Mouse (Mus musculus) intestine, postnatal 0 days (tissue): Measurements from ENCODE around the gene Mdh2. TPM values are rescaled to one million over a fixed set of nuclear protein-coding genes. Genes with fewer than 3 reads are reported as not detected.

Source experiments
- ATAC-seq: fragments of 200-750 bp; cut with Nextera tagmentation; 2 replicates; pipeline ENCODE4 v1.8.0; 2017; ENCODE audit warnings: mild to moderate bottlenecking, moderate TSS enrichment, moderate library complexity
- H3K27ac ChIP-seq: fragments of 300-500 bp; sonication (generic); 2 replicates; pipeline ENCODE4 v1.5.1; 2014; ENCODE audit warnings: mild to moderate bottlenecking, low read depth, low read length, moderate library complexity
- H3K27me3 ChIP-seq: fragments of 300-500 bp; sonication (generic); replicated peaks from 2 replicates; pipeline ENCODE4 v1.6.1; 2014; ENCODE audit warnings: low read length, mixed read lengths; ENCODE audit not compliant: control insufficient read depth, insufficient read depth
- H3K36me3 ChIP-seq: fragments of 300-500 bp; sonication (generic); 2 replicates; pipeline ENCODE4 v1.6.1; 2014; ENCODE audit warnings: mild to moderate bottlenecking, moderate library complexity; ENCODE audit not compliant: control insufficient read depth, insufficient read depth
- H3K4me1 ChIP-seq: fragments of 300-500 bp; sonication (generic); replicated peaks from 2 replicates; pipeline ENCODE4 v1.6.1; 2014; ENCODE audit warnings: antibody characterized with exemption, low read length, mixed read lengths; ENCODE audit not compliant: control insufficient read depth, insufficient read depth
- H3K4me2 ChIP-seq: fragments of 300-500 bp; sonication (generic); replicated peaks from 2 replicates; pipeline ENCODE4 v1.6.1; 2014; ENCODE audit warnings: low read depth, mild to moderate bottlenecking, moderate library complexity
- H3K4me3 ChIP-seq: fragments of 300-500 bp; sonication (generic); 2 replicates; pipeline ENCODE4 v1.5.1; 2014; ENCODE audit warnings: low read depth, low read length
- H3K9ac ChIP-seq: fragments of 300-500 bp; sonication (generic); 2 replicates; pipeline ENCODE4 v1.6.1; 2014; ENCODE audit warnings: mild to moderate bottlenecking, low read depth, low read length
- H3K9me3 ChIP-seq: fragments of 300-500 bp; sonication (generic); 2 replicates; pipeline ENCODE4 v1.6.1; 2016; ENCODE audit warnings: mixed run types; ENCODE audit not compliant: control insufficient read depth
- CTCF ChIP-seq: sonication (generic); IDR thresholded peaks from 2 replicates; pipeline ENCODE4 v1.5.1; 2016; ENCODE audit warnings: low read depth, mild to moderate bottlenecking, control low read depth, antibody characterized with exemption, moderate library complexity
- WGBS: fragments of 180-500 bp; shearing (Covaris S2); extraction: QIAGEN DNeasy Blood & Tissue Kit; methylation state at CpG from one replicate; pipeline ENCODE4 v1.1.7; 2014; 5-methylcytosine and 5-hydroxymethylcytosine counted together
- microRNA-seq: library from miRNA; unstranded; fragments of <30 nt; microRNA quantifications from one replicate; pipeline ENCODE4, GENCODE M21; 2016
- polyA plus RNA-seq: library from polyadenylated mRNA; unstranded; fragments of >200 nt; fragmentation: Nextera tagmentation; extraction: Ambion mirVana; gene quantifications from 2 replicates; pipeline ENCODE4 v1.2.1, GENCODE M21; 2015

The Mdh2 gene
- polyA plus RNA-seq, 1 experiment from 2014 or later: 872 TPM

GRCm38 (mm10) chr5:135834769-135835491, 56.6 kb downstream of the Mdh2 start:
- Histone ChIP-seq H3K27ac (no peak overlapping the region), H3K4me3 (peak overlapping the region; percentile 29), H3K9me3 (no peaks in the 10 kb centered on the region), H3K9ac (no peak overlapping the region), H3K36me3 (no peaks in the 10 kb centered on the region), H3K4me1 (0 out of 2 replicates have a peak, but pooled peaks cover 6% of the 10 kb centered on the region), H3K27me3 (peaks cover 5% of the 10 kb centered on the region; the same call in 1 of the 2 replicates), H3K4me2 (peak overlapping the region; percentile 64)
- ATAC-seq: peak; percentile 86
- no peak for TF ChIP-seq CTCF
- WGBS: 2% methylated on average over 47 of the region's 47 CpGs

- peak overlapping the region; percentile 64 for H3K4me2 ChIP-seq
- 0 out of 2 replicates have a peak, but pooled peaks cover 6% of the 10 kb centered on the region for H3K4me1 ChIP-seq
- no peak overlapping the region for H3K27ac ChIP-seq
- 3% methylated on average over 12 of the region's 12 CpGs for WGBS
- peak; percentile 46 for ATAC-seq
- no peak for TF ChIP-seq CTCF
- H3K9me3 ChIP-seq: no peaks in the 10 kb centered on the region
- H3K36me3 ChIP-seq: no peaks in the 10 kb centered on the region
- peak overlapping the region; percentile 29 for H3K4me3 ChIP-seq
- H3K27me3 ChIP-seq: peaks cover 5% of the 10 kb centered on the region; the same call in 1 of the 2 replicates
- H3K9ac ChIP-seq: no peak overlapping the region
Measured at GRCm38 (mm10) chr5:135835492-135835858, 57.2 kb downstream of the Mdh2 start.

GRCm38 (mm10) chr5:135835981-135836380, 57.7 kb downstream of the Mdh2 start:
- H3K9ac ChIP-seq: no peak overlapping the region
- no peak overlapping the region for H3K4me3 ChIP-seq
- H3K27me3 ChIP-seq: peaks cover 5% of the 10 kb centered on the region; the same call in 1 of the 2 replicates
- no peaks in the 10 kb centered on the region for H3K36me3 ChIP-seq
- no peak overlapping the region for H3K27ac ChIP-seq
- no peak for TF ChIP-seq CTCF
- H3K4me2 ChIP-seq: peak overlapping the region; percentile 64; the same call in 1 of the 2 replicates
- WGBS: 18% methylated on average over 12 of the region's 12 CpGs
- no peaks in the 10 kb centered on the region for H3K9me3 ChIP-seq
- H3K4me1 ChIP-seq: 0 out of 2 replicates have a peak, but pooled peaks cover 6% of the 10 kb centered on the region
- no peak for ATAC-seq

Small RNA genes lying within 50 kb of the gene (microRNA-seq; reads per million reads assigned to microRNA genes)
- gene Gm23268: not detected
- not detected for gene Mir7034

Other genes starting within 250 kb of the Mdh2 start
- gene Hip1, start 233.4 kb upstream of the Mdh2 start, polyA plus RNA-seq: 5.9 and 6.4 TPM in 2 replicates
- gene Ccl26, start 214.9 kb upstream of the Mdh2 start, polyA plus RNA-seq: not detected in 2 replicates
- 52.0 and 58.3 TPM in 2 replicates for gene Ccl24, start 205.4 kb upstream of the Mdh2 start, polyA plus RNA-seq
- 27.9 and 28.5 TPM in 2 replicates for gene Rhbdd2, start 145.9 kb upstream of the Mdh2 start, polyA plus RNA-seq
- gene Por, start 108.4 kb upstream of the Mdh2 start, polyA plus RNA-seq: 82.3 and 91.7 TPM in 2 replicates
- gene Tmem120a, start 34.0 kb upstream of the Mdh2 start, polyA plus RNA-seq: 127 and 132 TPM in 2 replicates
- gene Styxl1, start 95 bp upstream of the Mdh2 start, polyA plus RNA-seq: 0.21 and 0.27 TPM in 2 replicates
- 0.82 and 0.91 TPM in 2 replicates for gene Srrm3, start 28.4 kb downstream of the Mdh2 start, polyA plus RNA-seq
- gene Hspb1, start 109.4 kb downstream of the Mdh2 start, polyA plus RNA-seq: 107 and 120 TPM in 2 replicates
- gene Ywhag, start 156.1 kb downstream of the Mdh2 start, polyA plus RNA-seq: 57.1 and 61.8 TPM in 2 replicates
- gene Ssc4d, start 196.1 kb downstream of the Mdh2 start, polyA plus RNA-seq: 2.2 and 2.4 TPM in 2 replicates
- gene Zp3, start 201.6 kb downstream of the Mdh2 start, polyA plus RNA-seq: not detected in 2 replicates
- gene Dtx2, start 216.3 kb downstream of the Mdh2 start, polyA plus RNA-seq: 10.5 TPM in 2 replicates